Mouse (Mus musculus) neural tube, embryonic 10.5 days (tissue): ENCODE measurements around the gene Tmem231.

Experiments used
- DNase-seq: peaks from one replicate; pipeline ENCODE4 v3.0.0-alpha.2; 2017; ENCODE audit warnings: low spot score; ENCODE audit errors: extremely low spot score

The Tmem231 gene

GRCm38 (mm10) chr8:111933348-111934076, at the start of gene Tmem231:
Gene Tmem231 (minus strand): TSS chr8:111933881.
- DNase-seq, result peak; percentile 89

DNA sequence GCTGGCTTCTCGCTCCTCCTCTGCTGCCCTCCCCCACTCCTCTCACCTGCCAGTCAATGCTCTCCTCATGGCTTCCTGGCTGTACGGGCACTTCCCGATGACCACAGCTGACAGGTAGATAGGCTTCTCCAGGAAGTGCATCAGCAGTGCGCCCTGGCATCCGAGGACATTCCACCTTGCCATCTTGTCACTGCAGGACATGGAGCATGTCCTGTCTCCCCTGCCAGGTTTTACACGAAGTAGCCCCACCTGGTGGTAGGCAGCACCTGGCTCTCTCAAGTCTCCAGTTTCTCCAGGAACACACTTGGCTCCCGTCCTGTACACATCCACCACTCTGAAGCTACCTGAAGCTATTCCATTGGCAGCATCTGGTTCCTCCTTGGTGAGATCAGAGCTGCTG, 48.4 kb upstream of the Tmem231 start:
- no peak for DNase-seq

GRCm38 (mm10) chr8:111978147-111978546, 44.5 kb upstream of the Tmem231 start:
- DNase-seq, result no peak

DNA sequence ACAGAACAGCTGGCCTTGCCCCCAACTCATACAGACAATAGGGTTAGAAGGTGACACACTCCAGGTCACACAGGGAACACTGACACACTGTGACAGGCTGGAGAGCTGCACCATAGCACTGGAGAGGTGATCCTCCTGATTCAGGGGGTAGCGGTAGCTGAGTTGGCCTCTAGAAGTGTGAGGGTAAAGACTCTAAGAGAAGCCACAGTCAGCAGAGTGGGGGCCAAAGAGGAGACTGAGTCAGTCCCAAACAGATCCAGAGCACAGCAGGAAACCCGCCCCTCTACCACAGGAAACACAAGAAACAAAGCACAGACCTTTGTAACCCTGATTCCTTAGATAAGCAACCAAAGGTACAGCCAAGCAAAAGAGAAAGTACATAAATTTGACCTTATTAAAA, 42.6 kb upstream of the Tmem231 start:
- DNase-seq, result no peak

- no peak for DNase-seq
Observed at GRCm38 (mm10) chr8:111975706-111976105, 42.0 kb upstream of the Tmem231 start.

DNA sequence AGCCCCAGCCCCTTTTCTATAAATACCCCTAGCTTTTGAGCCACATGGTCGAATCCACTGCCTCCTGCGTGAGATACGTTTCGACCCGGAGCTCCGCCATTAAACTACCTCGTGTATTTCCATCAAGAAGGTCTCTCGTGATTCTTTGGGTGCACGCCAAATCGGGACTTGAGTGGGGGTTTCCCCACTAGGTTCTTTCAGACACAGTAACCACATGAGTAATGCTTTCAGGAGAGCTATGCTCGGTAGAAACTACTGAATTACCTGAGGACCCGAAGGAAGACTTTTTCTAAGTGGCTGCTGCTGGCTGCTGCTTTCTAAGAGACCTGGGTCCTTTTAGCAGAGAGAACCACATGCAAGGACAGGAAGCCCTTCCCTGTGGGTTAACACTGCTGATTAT, 40.5 kb upstream of the Tmem231 start:
- DNase-seq, result no peak

DNA sequence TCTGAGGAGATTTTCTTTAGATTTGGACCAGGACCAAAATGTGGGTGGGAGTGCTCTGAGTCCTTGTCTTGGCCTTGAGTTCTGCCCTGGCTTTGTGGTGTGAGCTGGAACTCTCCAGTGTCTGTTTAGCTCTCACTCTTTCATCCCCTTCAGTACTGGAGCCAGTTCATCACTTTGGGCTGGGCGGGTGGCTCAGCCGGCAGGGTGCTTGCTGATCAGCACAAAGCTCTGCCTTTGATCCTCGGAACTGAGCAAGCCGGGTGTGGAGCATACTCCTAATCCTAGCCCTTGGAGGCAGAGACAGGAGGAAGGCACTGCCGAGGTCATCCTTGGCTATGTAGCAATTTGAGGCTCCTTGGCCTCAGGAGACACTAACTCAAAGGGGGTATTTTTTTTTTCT, 35.3 kb upstream of the Tmem231 start:
- DNase-seq, result no peak

DNA sequence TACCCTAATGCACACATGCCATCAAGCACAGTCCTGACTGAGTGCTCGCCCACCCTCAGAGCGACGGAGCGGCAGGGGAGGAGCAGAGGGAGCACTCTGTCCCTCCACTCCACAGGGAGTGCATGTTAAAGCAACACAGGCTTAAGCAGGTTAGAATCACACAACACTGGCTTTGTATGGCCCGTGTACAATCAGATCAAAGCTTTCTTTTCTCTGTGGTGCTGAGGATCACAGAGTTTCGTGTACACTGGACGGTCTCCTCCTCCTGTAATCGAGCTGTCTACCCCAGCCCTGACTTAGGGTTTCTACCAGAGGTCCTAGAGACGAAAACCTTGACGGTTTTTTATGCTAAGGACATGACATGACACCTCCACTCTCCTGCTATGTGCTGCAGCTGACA, 34.9 kb upstream of the Tmem231 start:
- no peak for DNase-seq

- no peak for DNase-seq
Observed at GRCm38 (mm10) chr8:111967246-111967870, 33.7 kb upstream of the Tmem231 start.

- DNase-seq, result no peak
Observed at GRCm38 (mm10) chr8:111964849-111965561, 31.3 kb upstream of the Tmem231 start.

GRCm38 (mm10) chr8:111964351-111964750, 30.7 kb upstream of the Tmem231 start:
- no peak for DNase-seq

- DNase-seq, result no peak
Observed at GRCm38 (mm10) chr8:111963546-111963945, 29.9 kb upstream of the Tmem231 start.

DNA sequence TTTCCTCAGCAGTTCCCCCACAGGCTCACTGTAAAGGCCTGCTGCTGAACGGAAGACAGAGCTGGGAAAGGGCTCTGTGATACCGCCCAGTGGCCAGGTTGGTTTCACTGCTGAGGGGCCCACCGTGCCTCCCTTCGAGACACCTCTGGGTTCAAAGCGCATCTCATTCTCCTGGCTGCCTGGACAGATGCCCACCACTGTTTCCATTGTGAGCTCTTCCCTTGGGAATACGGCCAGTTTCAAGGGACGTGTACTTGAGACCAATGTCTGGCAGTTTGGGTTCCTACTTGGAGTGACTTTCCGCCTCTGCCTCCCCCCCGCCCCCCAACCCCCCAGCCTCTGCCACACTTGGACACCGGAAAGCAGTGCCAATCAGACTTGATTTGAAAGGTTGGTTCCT, 29.4 kb upstream of the Tmem231 start:
- DNase-seq, result no peak

DNA sequence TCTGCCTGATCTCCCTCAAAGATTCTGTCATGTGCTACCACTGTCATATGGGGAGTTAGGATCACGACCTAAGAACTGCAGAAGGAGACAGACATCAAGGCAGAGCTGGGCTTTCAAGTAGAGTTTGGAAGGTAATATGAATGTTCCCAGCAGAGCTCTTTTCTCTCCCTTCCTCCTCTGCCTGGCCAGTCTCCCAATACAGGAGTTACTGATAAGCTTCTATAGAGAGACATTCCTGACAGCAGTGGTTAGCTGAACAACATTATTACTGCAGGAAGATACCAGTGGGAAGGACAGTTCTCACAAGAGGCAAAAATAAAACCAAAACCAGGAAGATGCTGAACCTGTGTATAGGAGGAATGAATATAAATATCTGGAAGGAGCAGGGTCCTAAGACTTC, 28.9 kb upstream of the Tmem231 start:
- no peak for DNase-seq

DNA sequence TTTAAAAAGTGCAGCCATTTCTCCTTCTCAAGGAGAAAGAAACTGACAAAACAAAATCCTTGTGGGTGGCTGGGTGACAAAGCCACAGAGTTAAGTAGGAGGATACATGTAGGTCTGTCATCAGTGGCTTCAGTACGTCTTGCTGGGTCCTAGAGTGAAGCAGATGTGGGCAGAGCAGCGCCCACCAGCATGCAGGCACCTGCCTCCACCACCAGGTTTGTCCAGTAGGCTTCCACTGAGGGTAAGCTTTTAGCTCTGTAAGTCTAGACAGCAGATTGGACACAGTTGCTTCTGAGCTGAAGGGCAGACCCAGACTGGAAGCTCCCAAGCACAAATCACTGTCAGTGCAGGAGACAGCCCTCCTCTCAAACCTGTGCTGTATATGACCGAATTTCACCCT, 27.6 kb upstream of the Tmem231 start:
- DNase-seq, result no peak

DNA sequence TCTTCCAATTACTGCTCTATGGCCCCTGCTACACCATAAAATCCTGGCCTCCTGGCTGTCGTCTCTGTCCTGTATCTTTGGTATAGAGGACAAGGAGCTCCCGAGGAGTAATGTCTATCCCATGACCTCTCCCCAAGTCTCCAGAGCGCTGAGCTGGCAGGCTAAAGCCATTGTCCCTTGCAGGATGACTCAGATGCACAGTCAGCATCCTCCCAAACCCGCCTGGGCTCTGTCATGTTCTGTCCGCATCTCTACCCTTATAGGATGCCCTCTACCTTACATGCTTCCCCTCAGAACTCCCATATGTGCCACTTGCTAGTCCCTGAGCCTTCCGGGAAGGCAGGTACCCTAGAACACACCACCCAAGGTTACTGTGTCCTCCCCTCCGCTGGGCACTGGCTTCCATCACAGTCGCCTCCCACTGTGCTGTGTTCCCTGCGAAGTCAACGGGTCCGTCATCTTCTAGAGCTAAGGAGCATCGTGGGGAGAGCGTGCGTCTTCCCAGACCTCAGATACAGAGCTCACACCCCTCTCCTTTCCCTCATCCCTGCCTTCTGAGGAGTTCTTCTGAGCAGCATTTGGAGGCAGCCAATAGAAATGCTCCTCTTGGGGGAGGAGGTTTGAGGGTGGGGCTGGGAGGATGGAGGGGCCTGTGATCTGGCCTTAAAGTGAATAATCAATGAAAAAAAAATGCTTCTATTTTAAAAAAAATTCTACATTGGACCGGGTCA, 27.1 kb upstream of the Tmem231 start:
- DNase-seq, result no peak

DNA sequence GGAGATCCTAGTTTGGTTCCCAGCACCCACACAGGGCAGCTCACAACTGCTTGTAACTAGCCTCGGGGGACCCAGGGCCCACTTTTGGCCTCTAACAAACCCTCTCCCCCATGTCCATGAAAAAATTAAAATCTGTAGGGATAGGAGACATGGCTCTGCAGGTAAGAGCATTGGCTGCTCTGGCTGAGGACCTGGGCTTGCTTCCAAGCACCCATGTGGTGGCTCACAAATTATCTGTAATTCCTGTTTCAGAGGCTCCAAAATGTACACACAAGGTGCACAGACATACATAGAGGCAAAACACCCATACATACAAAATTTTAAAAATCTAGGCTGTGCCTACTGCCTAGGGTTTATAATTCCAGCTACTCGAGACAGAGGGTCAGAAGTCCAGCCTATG, 23.6 kb upstream of the Tmem231 start:
- no peak for DNase-seq

- DNase-seq, result no peak
Observed at GRCm38 (mm10) chr8:111955879-111956278, 22.2 kb upstream of the Tmem231 start.

- DNase-seq, result no peak
Observed at GRCm38 (mm10) chr8:111954844-111955594, 21.3 kb upstream of the Tmem231 start.

GRCm38 (mm10) chr8:111951936-111952335, 18.3 kb upstream of the Tmem231 start:
- DNase-seq, result no peak

GRCm38 (mm10) chr8:111951317-111951716, 17.6 kb upstream of the Tmem231 start:
- DNase-seq, result no peak
